Mouse (Mus musculus): ENCODE results near the gene Vmn1r137. TPM values are rescaled to one million over a fixed set of nuclear protein-coding genes. Genes with fewer than 3 reads are reported as not detected.
"Not testable (repeated sequence)": the region's sequence is repeated elsewhere in the genome, so short reads cannot be mapped to it uniquely, and the experiment has no call there.

The Vmn1r137 gene
- not detected for total RNA-seq (2021)
- long read RNA-seq, experiment 1 = 0 reads
- long read RNA-seq, experiment 2 = 0 reads

- DNase-seq = not testable (repeated sequence)
These were observed at the start of gene Vmn1r137 for GRCm38 (mm10) chr7:21994287-21994686. Gene Vmn1r137, plus strand, starts transcription at chr7:21994587.

DNA sequence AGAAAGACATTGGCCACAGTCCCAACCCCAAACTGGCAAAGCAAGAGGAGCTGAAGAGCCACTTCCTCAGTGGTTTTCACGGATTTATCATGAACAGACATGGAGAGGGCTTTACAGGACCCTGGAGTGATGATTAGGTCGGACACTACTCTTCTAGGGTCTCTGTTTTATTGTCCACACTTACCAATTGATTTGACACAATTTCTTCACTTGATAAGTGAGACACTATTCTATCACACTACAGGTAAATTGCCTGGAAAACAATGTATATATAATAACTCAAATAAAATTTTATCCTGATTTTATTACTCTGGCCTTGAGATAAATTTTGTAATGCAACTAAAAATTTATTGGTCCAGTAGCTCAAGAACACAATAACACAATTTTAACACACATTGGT lies 34.4 kb downstream of the Vmn1r137 start, which contains the start of gene Vmn1r138:
TSS of gene Vmn1r138 (minus strand) at position 101 of the 400 bp plus-strand sequence.
- not testable (repeated sequence) for DNase-seq

Other genes starting within 250 kb of the Vmn1r137 start
- gene Gm4175, start 233.1 kb upstream of the Vmn1r137 start, total RNA-seq (2021) = not detected
- not detected for gene Gm4177, start 197.9 kb upstream of the Vmn1r137 start, total RNA-seq (2021)
- gene Vmn1r135, start 162.2 kb upstream of the Vmn1r137 start, total RNA-seq (2021) = not detected
- gene Gm5725, start 150.3 kb upstream of the Vmn1r137 start, total RNA-seq (2021) = not detected
- gene Gm5891, start 73.3 kb upstream of the Vmn1r137 start, total RNA-seq (2021) = not detected
- gene Vmn1r138, start 34.3 kb downstream of the Vmn1r137 start, total RNA-seq (2021) = not detected
- not detected for gene Gm6176, start 61.7 kb downstream of the Vmn1r137 start, total RNA-seq (2021)
- gene Vmn1r139, start 74.5 kb downstream of the Vmn1r137 start, total RNA-seq (2021) = not detected
- gene Gm16451, start 123.7 kb downstream of the Vmn1r137 start, total RNA-seq (2021) = not detected
- not detected for gene Gm10666, start 140.2 kb downstream of the Vmn1r137 start, total RNA-seq (2021)
- gene Vmn1r142, start 169.4 kb downstream of the Vmn1r137 start, total RNA-seq (2021) = not detected
- not detected for gene Vmn1r143, start 194.8 kb downstream of the Vmn1r137 start, total RNA-seq (2021)
- gene Gm8653, start 206.7 kb downstream of the Vmn1r137 start, total RNA-seq (2021) = not detected
- not detected for gene Gm8453, start 234.9 kb downstream of the Vmn1r137 start, total RNA-seq (2021)